Mouse (Mus musculus): ENCODE measurements at regions not wholly inside any gene's neighbourhood (a gene's known extent, or its start where the extent isn't known, plus 50 kb on each side); places are given as distances from the start of the nearest gene placed in this dataset.

DNA sequence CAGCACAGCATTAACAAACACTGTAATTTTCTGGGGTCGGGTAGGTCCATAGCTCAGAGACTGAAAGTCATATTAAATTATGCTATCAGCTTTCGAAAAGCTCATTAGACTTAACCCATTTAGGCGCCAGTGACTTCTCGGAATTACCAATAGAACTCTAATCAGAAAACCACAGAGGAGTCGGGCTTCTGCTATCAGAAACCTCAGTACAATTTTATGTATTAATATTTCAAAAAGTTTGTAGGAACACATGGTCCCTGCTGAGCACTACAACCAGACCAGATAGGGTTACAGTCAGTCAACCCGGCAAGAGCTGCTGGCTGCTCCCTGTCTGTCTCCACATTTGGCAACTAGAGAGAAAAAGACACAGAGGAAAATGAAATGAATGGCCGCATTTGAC, 647.3 kb upstream of the Pabpc4l start:
- TF ChIP-seq CTCF (conservative IDR thresholded peaks at IDR 0.05; ENCODE audit: insufficient read depth, insufficient read length, low read depth, low read length): no peak
- no peak for TF ChIP-seq POLR2A (IDR thresholded peaks at IDR 0.05; ENCODE audit: low read depth, low read length)

All from kidney, adult 2 months (tissue).